Mouse (Mus musculus) heart, embryonic 11.5 days (tissue): ENCODE data around the gene Tmem204. TPM values are rescaled to one million over a fixed set of nuclear protein-coding genes. Genes with fewer than 3 reads are reported as not detected.
A peak's percentile ranks its signal among the peaks of the same experiment; 100 is the strongest.

Source experiments
- ATAC-seq: fragments of 200-750 bp; cut with Nextera tagmentation; replicated peaks from 2 replicates; pipeline ENCODE4 v1.8.0; 2017; ENCODE audit warnings: moderate library complexity; ENCODE audit not compliant: insufficient number of reproducible peaks, low FRiP score, low TSS enrichment
- H3K27ac ChIP-seq: fragments of 300-500 bp; sonication (generic); 2 replicates; pipeline ENCODE4 v1.5.1; 2014; ENCODE audit warnings: mild to moderate bottlenecking, low read depth, low read length
- H3K27me3 ChIP-seq: fragments of 300-500 bp; sonication (generic); 2 replicates; pipeline ENCODE4 v1.6.1; 2014; ENCODE audit warnings: mild to moderate bottlenecking, low read length, mixed read lengths; ENCODE audit not compliant: control insufficient read depth, insufficient read depth
- H3K36me3 ChIP-seq: fragments of 300-500 bp; sonication (generic); 2 replicates; pipeline ENCODE4 v1.6.1; 2014; ENCODE audit warnings: mild to moderate bottlenecking, low read length, moderate library complexity, mixed read lengths; ENCODE audit not compliant: control insufficient read depth, insufficient read depth
- H3K4me1 ChIP-seq: fragments of 300-500 bp; sonication (generic); 2 replicates; pipeline ENCODE4 v1.6.1; 2014; ENCODE audit warnings: low read length; ENCODE audit not compliant: control insufficient read depth, insufficient read depth
- H3K4me2 ChIP-seq: fragments of 300-500 bp; sonication (generic); 2 replicates; pipeline ENCODE4 v1.6.1; 2014; ENCODE audit warnings: mild to moderate bottlenecking, moderate library complexity
- H3K4me3 ChIP-seq: fragments of 300-500 bp; sonication (generic); 2 replicates; pipeline ENCODE4 v1.5.1; 2014; ENCODE audit warnings: low read depth, low read length
- H3K9ac ChIP-seq: fragments of 300-500 bp; sonication (generic); 2 replicates; pipeline ENCODE4 v1.6.1; 2014; ENCODE audit warnings: mild to moderate bottlenecking, low read depth, low read length, moderate library complexity
- H3K9me3 ChIP-seq: fragments of 300-500 bp; sonication (generic); replicated peaks from 2 replicates; pipeline ENCODE4 v1.6.1; 2016; ENCODE audit warnings: low read length; ENCODE audit not compliant: control insufficient read depth
- WGBS: fragments of 180-500 bp; shearing (Covaris S2); extraction: QIAGEN DNeasy Blood & Tissue Kit; methylation state at CpG from one replicate; pipeline ENCODE4 v1.1.7; 2014; ENCODE audit not compliant: insufficient replicate concordance; 5-methylcytosine and 5-hydroxymethylcytosine counted together
- polyA plus RNA-seq: library from polyadenylated mRNA; unstranded; fragments of >200 nt; fragmentation: Nextera tagmentation; extraction: Ambion mirVana; gene quantifications from 2 replicates; pipeline ENCODE4 v1.2.1, GENCODE M21; 2014

Gene Tmem204
- polyA plus RNA-seq, 1 experiment from 2014 or later: 14.4 TPM

GRCm38 (mm10) chr17:25080960-25081381 is 2.4 kb downstream of the Tmem204 start:
- H3K9ac ChIP-seq: peak overlapping the region; percentile 69

GRCm38 (mm10) chr17:25080210-25080609 is 3.2 kb downstream of the Tmem204 start:
- ATAC-seq: no peak
- H3K4me2 ChIP-seq: peak overlapping the region; percentile 58
- peak overlapping the region; percentile 88 for H3K27ac ChIP-seq
- H3K4me1 ChIP-seq: peaks cover 32% of the 10 kb centered on the region
- H3K9ac ChIP-seq: peak overlapping the region; percentile 69
- no peaks in the 10 kb centered on the region for H3K27me3 ChIP-seq
- no peaks in the 10 kb centered on the region for H3K36me3 ChIP-seq
- no peaks in the 10 kb centered on the region for H3K9me3 ChIP-seq
- H3K4me3 ChIP-seq: peak overlapping the region; percentile 29
- WGBS: 76% methylated on average over 13 of the region's 13 CpGs

More at GRCm38 (mm10) chr17:25080960-25081381, 2.4 kb downstream of the Tmem204 start:
- WGBS: 54% methylated on average over 11 of the region's 11 CpGs
- ATAC-seq: no peak
- Histone ChIP-seq H3K4me2 (peak overlapping the region; percentile 58), H3K27me3 (no peaks in the 10 kb centered on the region), H3K36me3 (no peaks in the 10 kb centered on the region), H3K27ac (peak overlapping the region; percentile 88), H3K9me3 (no peaks in the 10 kb centered on the region), H3K4me3 (peak overlapping the region; percentile 29), H3K4me1 (peaks cover 35% of the 10 kb centered on the region)

- peak overlapping the region; percentile 58 for H3K4me2 ChIP-seq
- H3K36me3 ChIP-seq: no peaks in the 10 kb centered on the region
- peak overlapping the region; percentile 51; the same call in 1 of the 2 replicates for H3K27ac ChIP-seq
- no peaks in the 10 kb centered on the region for H3K9me3 ChIP-seq
- 63% methylated on average over 13 of the region's 13 CpGs for WGBS
- peak overlapping the region; percentile 29 for H3K4me3 ChIP-seq
- peaks cover 23% of the 10 kb centered on the region for H3K4me1 ChIP-seq
- no peaks in the 10 kb centered on the region for H3K27me3 ChIP-seq
- peak overlapping the region; percentile 56; the same call in 1 of the 2 replicates for H3K9ac ChIP-seq
- no peak for ATAC-seq
Measured at GRCm38 (mm10) chr17:25077771-25078372, 5.5 kb downstream of the Tmem204 start.

- no peak for ATAC-seq
- H3K27me3 ChIP-seq: no peaks in the 10 kb centered on the region
- peaks cover 14% of the 10 kb centered on the region for H3K4me1 ChIP-seq
- H3K4me3 ChIP-seq: no peak overlapping the region
- no peak overlapping the region; the same call in 1 of the 2 replicates for H3K4me2 ChIP-seq
- H3K9me3 ChIP-seq: no peaks in the 10 kb centered on the region
- no peak overlapping the region for H3K9ac ChIP-seq
- H3K36me3 ChIP-seq: no peaks in the 10 kb centered on the region
- no peak overlapping the region for H3K27ac ChIP-seq
- 86% methylated on average over 4 of the region's 4 CpGs for WGBS
Measured at GRCm38 (mm10) chr17:25076906-25077305, 6.5 kb downstream of the Tmem204 start.

GRCm38 (mm10) chr17:25068690-25069089 is 14.7 kb downstream of the Tmem204 start:
- Histone ChIP-seq H3K36me3 (no peaks in the 10 kb centered on the region; the same call in 1 of the 2 replicates), H3K27ac (0 out of 2 replicates have a peak overlapping the region, but pooled peaks have one; percentile 42), H3K27me3 (no peaks in the 10 kb centered on the region), H3K9me3 (no peaks in the 10 kb centered on the region), H3K9ac (no peak overlapping the region), H3K4me1 (peaks cover 19% of the 10 kb centered on the region), H3K4me3 (no peak overlapping the region), H3K4me2 (no peak overlapping the region)
- no peak for ATAC-seq
- WGBS: 44% methylated on average over 2 of the region's 2 CpGs

GRCm38 (mm10) chr17:25067442-25067851 is 15.9 kb downstream of the Tmem204 start:
- Histone ChIP-seq H3K27ac (peak overlapping the region; percentile 42), H3K4me1 (peaks cover 19% of the 10 kb centered on the region), H3K4me2 (no peak overlapping the region), H3K27me3 (no peaks in the 10 kb centered on the region), H3K9me3 (no peaks in the 10 kb centered on the region), H3K4me3 (no peak overlapping the region), H3K36me3 (no peaks in the 10 kb centered on the region; the same call in 1 of the 2 replicates), H3K9ac (no peak overlapping the region)
- no peak for ATAC-seq
- 38% methylated on average over 8 of the region's 8 CpGs for WGBS

GRCm38 (mm10) chr17:25066595-25066994 is 16.8 kb downstream of the Tmem204 start:
- no peak for ATAC-seq
- 90% methylated on average over 7 of the region's 7 CpGs for WGBS
- Histone ChIP-seq H3K4me3 (no peak overlapping the region), H3K36me3 (peaks cover 4% of the 10 kb centered on the region; the same call in 1 of the 2 replicates), H3K27ac (no peak overlapping the region), H3K4me1 (peaks cover 19% of the 10 kb centered on the region), H3K4me2 (no peak overlapping the region), H3K27me3 (no peaks in the 10 kb centered on the region), H3K9me3 (no peaks in the 10 kb centered on the region), H3K9ac (no peak overlapping the region)

- H3K9me3 ChIP-seq: no peaks in the 10 kb centered on the region
- peaks cover 19% of the 10 kb centered on the region for H3K4me1 ChIP-seq
- WGBS: 72% methylated on average over 3 of the region's 3 CpGs
- no peak overlapping the region for H3K4me2 ChIP-seq
- no peak overlapping the region for H3K27ac ChIP-seq
- ATAC-seq: no peak
- no peak overlapping the region for H3K4me3 ChIP-seq
- H3K36me3 ChIP-seq: 0 out of 2 replicates have a peak, but pooled peaks cover 4% of the 10 kb centered on the region
- H3K27me3 ChIP-seq: no peaks in the 10 kb centered on the region
- H3K9ac ChIP-seq: no peak overlapping the region
Measured at GRCm38 (mm10) chr17:25065189-25065588, 18.2 kb downstream of the Tmem204 start.

GRCm38 (mm10) chr17:25064351-25064750 is 19.0 kb downstream of the Tmem204 start:
- no peak overlapping the region for H3K9ac ChIP-seq
- WGBS: 45% methylated on average over 9 of the region's 9 CpGs
- no peaks in the 10 kb centered on the region for H3K9me3 ChIP-seq
- no peak overlapping the region for H3K4me2 ChIP-seq
- H3K4me3 ChIP-seq: no peak overlapping the region
- peaks cover 19% of the 10 kb centered on the region for H3K4me1 ChIP-seq
- ATAC-seq: 0 out of 2 replicates have a peak, but pooled peaks have one; percentile 60
- no peaks in the 10 kb centered on the region for H3K27me3 ChIP-seq
- 0 out of 2 replicates have a peak, but pooled peaks cover 4% of the 10 kb centered on the region for H3K36me3 ChIP-seq
- H3K27ac ChIP-seq: peak overlapping the region; percentile 60
